Mouse (Mus musculus) cerebellum, adult 11-12 months (tissue): ENCODE measurements around the gene Csgalnact2.

Experiments used
- DNase-seq: peaks from one replicate; pipeline ENCODE4 v3.0.0; 2022

The Csgalnact2 gene

GRCm38 (mm10) chr6:118130022-118130421, 8.9 kb downstream of the Csgalnact2 start:
- DNase-seq = no peak

DNA sequence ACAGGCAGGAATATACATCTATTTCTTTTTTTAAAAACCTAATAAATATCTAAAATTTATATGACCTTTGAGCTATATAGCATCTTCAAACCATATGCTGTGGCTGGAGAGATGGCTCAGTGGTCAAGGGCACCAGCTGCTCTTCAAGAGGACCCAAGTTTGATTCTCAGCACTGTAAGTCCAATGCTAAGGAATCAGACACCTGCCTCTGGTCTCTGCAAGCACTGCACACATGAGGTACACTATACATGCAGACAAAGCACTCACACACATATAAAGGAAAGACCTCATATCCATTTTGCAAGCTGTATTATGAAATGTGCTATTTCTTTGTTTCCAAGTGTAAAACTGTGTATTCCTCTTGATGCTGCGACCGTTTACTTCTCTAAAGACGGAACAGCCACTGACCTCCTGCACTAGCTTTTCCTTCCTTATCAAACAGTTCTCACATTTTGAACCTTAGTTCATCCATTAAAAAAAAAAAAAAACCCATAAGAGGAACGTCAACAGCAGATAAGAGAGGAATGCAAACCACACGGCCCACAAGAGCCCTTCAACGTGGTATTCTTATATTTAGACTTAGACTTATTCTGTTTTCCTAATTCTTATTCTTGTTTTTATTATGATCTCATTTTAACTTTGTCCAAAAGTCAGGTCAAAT, 11.0 kb downstream of the Csgalnact2 start:
- no peak for DNase-seq

DNA sequence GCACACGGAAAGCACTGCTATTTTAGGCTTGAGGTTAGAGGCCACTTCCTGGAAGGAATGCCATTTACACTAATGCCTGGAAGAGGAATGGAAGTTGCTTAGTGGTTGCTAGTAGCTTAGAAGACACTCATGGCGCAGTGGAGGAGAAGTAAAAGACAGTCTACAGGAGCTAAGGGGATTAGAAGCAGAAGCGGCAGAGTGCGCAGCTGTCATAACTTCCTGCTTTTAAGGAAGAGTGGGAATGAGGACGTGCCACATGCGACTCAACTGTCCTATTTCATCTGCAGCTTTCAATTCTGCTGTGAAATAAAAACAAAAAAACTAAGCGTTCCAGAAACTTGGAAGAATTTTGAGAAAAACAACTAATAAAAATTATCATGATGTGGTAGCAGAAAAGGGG, 11.7 kb downstream of the Csgalnact2 start:
- DNase-seq = no peak

GRCm38 (mm10) chr6:118126577-118126976, 12.4 kb downstream of the Csgalnact2 start:
- no peak for DNase-seq

GRCm38 (mm10) chr6:118122767-118123166, 16.2 kb downstream of the Csgalnact2 start:
- no peak for DNase-seq

DNA sequence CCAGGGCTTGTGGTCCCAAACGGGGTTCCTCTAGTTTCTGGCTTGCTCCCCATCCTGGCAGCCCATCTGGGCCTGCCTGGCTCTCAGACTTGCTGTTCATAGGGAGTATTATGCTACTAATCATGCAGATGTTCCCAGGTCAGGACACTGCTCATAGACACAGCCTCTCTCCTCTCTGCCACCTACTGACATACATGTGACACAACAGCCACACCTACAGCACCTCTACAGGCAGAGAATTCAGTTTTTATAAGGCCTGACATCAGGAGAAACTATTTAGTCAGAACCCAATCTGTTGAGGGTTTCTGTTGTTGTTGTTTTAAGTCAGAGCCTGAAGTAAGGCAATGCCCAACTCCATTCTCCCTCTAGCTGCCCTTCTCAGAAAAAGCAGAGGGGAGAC, 27.1 kb downstream of the Csgalnact2 start:
- no peak for DNase-seq

GRCm38 (mm10) chr6:118099311-118099802, 39.6 kb downstream of the Csgalnact2 start:
- peak; percentile 77 for DNase-seq

- DNase-seq = no peak
These were observed 41.1 kb downstream of the Csgalnact2 start for GRCm38 (mm10) chr6:118097765-118098365.

DNA sequence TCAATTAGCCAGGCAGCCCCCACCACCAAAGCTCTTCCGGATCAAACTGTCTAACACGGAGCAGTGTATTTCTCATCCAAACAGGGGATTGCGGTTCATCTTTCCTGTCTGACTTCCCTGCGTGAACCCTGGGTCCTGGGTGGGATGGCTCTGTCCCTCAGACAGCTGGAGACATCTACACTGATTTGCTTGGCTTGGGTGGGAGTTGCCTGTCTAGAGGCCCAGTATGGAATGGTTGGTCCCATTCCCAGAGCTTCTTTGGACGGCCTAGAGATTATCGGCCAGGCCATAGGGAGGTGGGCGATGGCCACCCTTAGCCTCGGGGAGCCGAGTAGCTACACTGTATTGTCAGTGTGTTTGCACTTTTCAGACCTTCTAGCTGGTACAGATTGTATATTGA, 48.1 kb downstream of the Csgalnact2 start:
- no peak for DNase-seq

DNA sequence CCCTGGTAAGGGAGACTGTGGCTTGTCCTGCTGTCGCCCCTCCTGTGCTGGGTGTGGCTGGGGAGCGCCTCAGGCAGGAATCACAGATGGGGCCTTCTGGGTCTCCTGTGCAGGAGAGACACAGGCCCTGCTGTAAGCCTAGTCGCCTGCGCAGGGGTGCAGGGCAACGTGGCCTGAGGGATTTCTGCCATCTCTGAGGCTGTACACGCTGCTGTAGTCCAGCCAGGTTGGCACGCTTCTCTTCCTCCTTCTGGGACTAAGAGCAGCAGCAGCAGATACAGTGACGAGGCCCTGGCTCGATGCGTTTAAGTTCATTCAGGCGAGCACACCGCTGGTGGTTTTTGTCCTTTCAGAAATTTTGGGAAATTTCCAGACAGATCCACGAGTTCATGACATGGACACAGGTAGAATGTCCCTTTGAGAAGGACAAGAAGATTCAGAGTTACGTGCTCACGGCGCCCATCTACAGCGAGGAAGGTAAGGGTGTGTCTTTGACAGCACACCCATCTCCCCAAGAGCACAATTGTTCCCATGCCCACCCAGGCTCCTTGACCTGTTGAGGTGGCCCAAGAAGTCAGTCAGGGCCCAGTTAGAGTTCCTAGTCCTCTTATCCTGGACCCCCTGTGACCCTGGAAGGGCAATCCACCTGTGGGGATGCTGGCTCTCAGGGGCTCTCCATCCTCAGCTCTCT, 50.0 kb downstream of the Csgalnact2 start:
- no peak for DNase-seq

- DNase-seq = no peak
These were observed 51.0 kb downstream of the Csgalnact2 start for GRCm38 (mm10) chr6:118087955-118088354.

- DNase-seq = no peak
These were observed 54.3 kb downstream of the Csgalnact2 start for GRCm38 (mm10) chr6:118084596-118084995.

DNA sequence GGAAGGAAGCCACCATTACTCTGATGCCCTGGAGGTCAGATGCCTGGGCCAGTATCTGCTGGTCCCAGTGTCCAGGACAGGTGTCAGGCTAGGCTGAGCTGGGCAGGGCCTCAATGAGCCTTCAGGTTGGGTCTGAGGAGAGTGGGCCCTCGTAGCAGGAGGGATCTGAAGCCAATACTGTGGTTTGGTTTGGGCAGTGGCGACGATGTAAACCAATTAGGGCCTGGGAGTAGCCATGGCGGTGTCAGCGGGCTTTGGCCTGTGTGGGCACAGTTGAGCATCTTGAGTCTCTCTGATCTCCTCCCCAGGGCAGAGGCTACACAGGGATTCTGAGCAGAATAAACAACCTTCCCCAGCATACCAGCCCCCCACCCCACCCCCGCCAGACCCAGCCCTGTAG, 55.3 kb downstream of the Csgalnact2 start:
- DNase-seq = no peak

GRCm38 (mm10) chr6:118082384-118082783, 56.6 kb downstream of the Csgalnact2 start:
- DNase-seq = no peak

- DNase-seq = no peak
These were observed 58.2 kb downstream of the Csgalnact2 start for GRCm38 (mm10) chr6:118080711-118081110.

DNA sequence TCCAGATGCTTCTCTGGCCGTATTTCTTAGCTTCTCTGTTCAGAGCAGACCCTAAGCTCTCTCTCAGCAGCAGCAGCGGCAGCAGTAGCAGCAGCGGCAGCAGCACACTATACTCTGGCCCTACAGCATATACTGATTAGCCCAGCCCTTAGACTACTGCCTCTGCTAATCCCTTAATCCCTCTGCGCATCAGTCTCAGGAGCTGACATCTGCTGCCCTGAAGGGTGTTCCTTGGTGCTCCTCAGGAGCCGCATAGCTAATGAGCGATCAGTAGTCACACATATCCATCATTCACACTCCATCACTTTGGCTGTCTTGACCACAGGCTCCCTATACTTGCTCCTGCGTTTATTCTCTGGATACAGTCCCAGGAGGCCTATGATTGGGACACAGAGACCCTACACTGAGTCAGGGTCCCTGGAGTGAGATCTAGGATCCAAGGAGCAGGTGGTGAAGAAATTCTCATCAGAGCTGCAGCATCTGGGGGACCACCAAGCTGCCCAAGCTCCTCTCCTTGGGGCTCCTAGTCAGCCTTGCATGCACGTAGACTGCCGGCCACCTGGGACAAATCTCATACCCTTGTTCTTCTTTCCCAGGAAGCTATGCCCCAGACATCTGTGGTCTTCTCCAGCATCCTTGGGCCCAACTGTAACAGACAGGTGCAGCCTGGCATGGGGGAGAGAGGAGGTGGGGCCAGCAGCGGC, 59.0 kb downstream of the Csgalnact2 start:
- DNase-seq = no peak

GRCm38 (mm10) chr6:118079292-118079691, 59.6 kb downstream of the Csgalnact2 start:
- DNase-seq = no peak

- no peak for DNase-seq
These were observed 60.2 kb downstream of the Csgalnact2 start for GRCm38 (mm10) chr6:118078751-118079150.

DNA sequence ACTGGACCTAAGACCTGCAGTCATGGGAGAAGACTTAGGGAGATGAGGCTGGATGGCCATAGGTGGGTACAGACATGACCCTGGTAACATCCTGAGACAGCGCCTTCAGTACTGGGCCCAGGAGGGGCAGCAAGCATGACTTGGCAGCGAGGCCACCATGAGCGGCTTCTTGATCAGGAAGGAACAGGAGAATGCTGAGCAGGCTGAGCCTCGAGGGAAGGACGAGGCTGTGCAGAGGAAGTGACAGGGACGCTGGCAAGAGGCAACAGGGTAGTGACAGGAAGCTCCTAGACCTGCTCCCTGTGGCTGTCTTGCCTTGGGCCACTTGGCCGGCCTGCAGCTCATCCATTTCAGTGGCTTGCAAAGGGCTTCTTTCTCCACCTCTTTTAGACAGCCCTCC, 61.5 kb downstream of the Csgalnact2 start:
- DNase-seq = no peak

DNA sequence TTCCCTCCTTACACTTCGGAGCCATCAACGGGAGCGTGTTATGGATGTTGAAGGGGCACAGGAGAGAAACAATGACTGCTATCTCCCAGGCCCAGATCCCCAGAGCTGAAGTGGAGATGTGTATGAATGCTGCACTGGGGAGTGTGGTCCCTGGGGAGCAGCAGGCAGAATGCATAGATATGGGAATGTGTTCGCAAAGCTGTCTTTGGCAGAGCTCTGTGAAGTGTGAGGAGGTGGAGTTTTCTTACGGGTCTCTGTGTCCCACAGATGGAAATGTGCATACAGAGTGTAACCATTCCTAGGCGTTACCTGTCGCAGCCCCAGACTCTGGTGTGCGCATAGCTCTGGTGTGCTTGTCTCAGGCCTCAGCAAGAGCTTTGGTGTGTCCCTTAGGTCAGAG, 62.2 kb downstream of the Csgalnact2 start:
- peak; percentile 21 for DNase-seq

GRCm38 (mm10) chr6:118076256-118076655, 62.7 kb downstream of the Csgalnact2 start:
- DNase-seq = no peak

- peak; percentile 43 for DNase-seq
These were observed 64.8 kb downstream of the Csgalnact2 start for GRCm38 (mm10) chr6:118074151-118074550.

GRCm38 (mm10) chr6:118072176-118072575, 66.8 kb downstream of the Csgalnact2 start:
- DNase-seq = peak; percentile 92
